Mouse (Mus musculus) cerebellum, adult 2 months (tissue): ENCODE measurements around the gene Asic3. TPM values are rescaled to one million over a fixed set of nuclear protein-coding genes. Genes with fewer than 3 reads are reported as not detected.
A peak's percentile ranks its signal among the peaks of the same experiment; 100 is the strongest.

Source experiments
- DNase-seq, 2 experiments: peaks; one replicate each; pipeline ENCODE4 v3.0.0; 2021
- H3K27ac ChIP-seq: fragments of 200-500 bp; 2 replicates; pipeline ENCODE4 v1.5.1; 2012; ENCODE audit warnings: low read length, control low read depth, inconsistent platforms; ENCODE audit not compliant: insufficient read depth
- H3K27me3 ChIP-seq: fragments of 200-500 bp; 2 replicates; pipeline ENCODE4 v1.6.1; 2012; ENCODE audit warnings: inconsistent platforms, mild to moderate bottlenecking, low read length, moderate library complexity; ENCODE audit not compliant: control insufficient read depth, insufficient read depth
- H3K4me1 ChIP-seq: fragments of 200-500 bp; 2 replicates; pipeline ENCODE4 v1.6.1; 2011; ENCODE audit warnings: low read length; ENCODE audit not compliant: control insufficient read depth, insufficient read depth
- H3K4me3 ChIP-seq: fragments of 200-500 bp; replicated peaks from 2 replicates; pipeline ENCODE3; 2011; ENCODE audit warnings: mild to moderate bottlenecking, low read depth, low read length, control low read depth; ENCODE audit not compliant: insufficient read depth
- CTCF ChIP-seq: fragments of 200-500 bp; IDR thresholded peaks from 2 replicates; pipeline ENCODE4 v1.5.1; 2011; ENCODE audit warnings: low read depth, mild to moderate bottlenecking, control low read depth, low read length, moderate library complexity, borderline replicate concordance; ENCODE audit not compliant: insufficient read depth
- POLR2A ChIP-seq: fragments of 200-500 bp; IDR thresholded peaks from 2 replicates; pipeline ENCODE4 v1.6.1; 2011; ENCODE audit warnings: low read length, control low read depth, borderline replicate concordance; ENCODE audit not compliant: insufficient read depth
- WGBS: fragments of 180-500 bp; shearing (Covaris S2); methylation state at CpG from one replicate; pipeline ENCODE4 v1.1.7; 2018; 5-methylcytosine and 5-hydroxymethylcytosine counted together
- polyA plus RNA-seq: library from polyadenylated mRNA; depleted of rRNA; stranded (reverse); fragments of >200 nt; gene quantifications from 2 replicates; pipeline ENCODE4 v1.2.3, GENCODE M21; 2012

The Asic3 gene
- polyA plus RNA-seq, 1 experiment: 0.74 TPM

- Histone ChIP-seq H3K4me1 (peaks cover 13% of the 10 kb centered on the region), H3K27ac (no peak overlapping the region), H3K4me3 (peak overlapping the region; percentile 47), H3K27me3 (no peaks in the 10 kb centered on the region)
- TF ChIP-seq POLR2A (0 out of 2 replicates have a peak, but pooled peaks have one; percentile 6), CTCF (peak; percentile 70)
- DNase-seq: peak; percentile 78
- WGBS: 1% methylated on average over 21 of the region's 21 CpGs
These were observed 3.1 kb downstream of the Asic3 start for GRCm38 (mm10) chr5:24416222-24416736.

GRCm38 (mm10) chr5:24417587-24417986 is 4.4 kb downstream of the Asic3 start:
- no peak for DNase-seq
- Histone ChIP-seq H3K27ac (no peak overlapping the region), H3K4me3 (no peak overlapping the region), H3K27me3 (no peaks in the 10 kb centered on the region), H3K4me1 (peaks cover 13% of the 10 kb centered on the region)
- 84% methylated on average over 10 of the region's 10 CpGs for WGBS
- no peak for TF ChIP-seq POLR2A
- no peak for TF ChIP-seq CTCF

- Histone ChIP-seq H3K4me3 (no peak overlapping the region), H3K27me3 (no peaks in the 10 kb centered on the region), H3K27ac (no peak overlapping the region), H3K4me1 (peaks cover 13% of the 10 kb centered on the region)
- TF ChIP-seq POLR2A: no peak
- TF ChIP-seq CTCF: no peak
- DNase-seq: no peak
- 88% methylated on average over 9 of the region's 9 CpGs for WGBS
These were observed 7.2 kb downstream of the Asic3 start for GRCm38 (mm10) chr5:24420381-24420780.

GRCm38 (mm10) chr5:24423129-24424003 is 10.2 kb downstream of the Asic3 start, which contains the start of the genes Cdk5 and Slc4a2:
Gene Cdk5, minus strand, starts transcription at chr5:24423530.
Gene Slc4a2, plus strand, starts transcription at chr5:24423837.
- TF ChIP-seq CTCF (no peak), POLR2A (peak; percentile 51; the same call in 1 of the 2 replicates)
- under 1% methylated on average over 46 of the region's 46 CpGs for WGBS
- peak; percentile 98 to 100 for DNase-seq
- H3K27ac ChIP-seq: peak within 1 kb of the TSS; percentile 90
- H3K27me3 ChIP-seq: no peaks in the 10 kb centered on the region
- no peaks in the 10 kb centered on the region; the same call in 1 of the 2 replicates for H3K4me1 ChIP-seq
- H3K4me3 ChIP-seq: peak within 1 kb of the TSS; percentile 95

- Histone ChIP-seq H3K27ac (peak overlapping the region; percentile 90), H3K4me1 (no peaks in the 10 kb centered on the region; the same call in 1 of the 2 replicates), H3K4me3 (peak overlapping the region; percentile 95), H3K27me3 (no peaks in the 10 kb centered on the region)
- no peak for DNase-seq
- TF ChIP-seq POLR2A (no peak; the same call in 1 of the 2 replicates), CTCF (no peak)
- 13% methylated on average over 21 of the region's 21 CpGs for WGBS
These were observed 11.0 kb downstream of the Asic3 start for GRCm38 (mm10) chr5:24424004-24424781.

- Histone ChIP-seq H3K4me3 (peak overlapping the region; percentile 95), H3K4me1 (no peaks in the 10 kb centered on the region; the same call in 1 of the 2 replicates), H3K27ac (peak overlapping the region; percentile 90; the same call in 1 of the 2 replicates), H3K27me3 (no peaks in the 10 kb centered on the region)
- TF ChIP-seq POLR2A (peak; percentile 33; the same call in 1 of the 2 replicates), CTCF (no peak)
- DNase-seq: peak; percentile 74 to 79
- 1% methylated on average over 56 of the region's 60 CpGs for WGBS
These were observed 11.7 kb downstream of the Asic3 start for GRCm38 (mm10) chr5:24424861-24425411.

GRCm38 (mm10) chr5:24425421-24426036 is 12.3 kb downstream of the Asic3 start:
- 6% methylated on average over 29 of the region's 30 CpGs for WGBS

More at GRCm38 (mm10) chr5:24425421-24426036, 12.3 kb downstream of the Asic3 start:
- peak overlapping the region; percentile 48 for H3K4me3 ChIP-seq
- peak in 1 of 2 experiments; percentile 46 for DNase-seq
- no peaks in the 10 kb centered on the region for H3K27me3 ChIP-seq
- H3K27ac ChIP-seq: no peak overlapping the region
- no peaks in the 10 kb centered on the region; the same call in 1 of the 2 replicates for H3K4me1 ChIP-seq
- TF ChIP-seq POLR2A (no peak), CTCF (no peak)
